Mouse (Mus musculus) frontal cortex, postnatal 14 days (tissue): ENCODE results near the gene Mapk8ip1.

Source experiments
- DNase-seq, 2 experiments: peaks; one replicate each; pipeline ENCODE4 v3.0.0; 2022; ENCODE audit warnings: low spot score in 2 of 2

Mapk8ip1 gene

GRCm38 (mm10) chr2:92390206-92390930 lies 10.7 kb downstream of the Mapk8ip1 start:
- DNase-seq, result no peak

- DNase-seq, result no peak
Observed at GRCm38 (mm10) chr2:92389645-92390044, 11.4 kb downstream of the Mapk8ip1 start.

GRCm38 (mm10) chr2:92388891-92389641 lies 12.0 kb downstream of the Mapk8ip1 start:
- DNase-seq, result peak; percentile 85 to 92

DNA sequence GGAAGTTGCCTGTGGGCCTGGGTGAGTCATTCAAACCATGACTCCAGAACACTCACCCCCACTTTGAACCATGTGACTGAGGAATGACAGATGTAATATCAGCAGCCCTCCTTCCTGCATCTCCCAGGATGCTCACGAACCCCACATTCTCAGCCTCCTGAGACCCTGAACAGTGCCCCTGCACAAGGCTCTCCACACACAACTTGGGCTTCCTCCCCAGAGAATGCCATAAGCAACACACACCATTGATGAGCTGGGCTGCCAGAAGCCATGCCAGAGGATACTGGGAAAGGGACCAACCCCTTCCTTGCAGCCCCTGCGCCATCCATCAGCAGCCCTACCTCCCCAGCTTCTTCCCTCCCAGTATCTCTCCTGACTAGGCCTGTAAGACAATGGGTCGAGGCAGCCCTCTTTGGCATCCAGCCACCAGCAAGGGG lies 13.0 kb downstream of the Mapk8ip1 start:
- no peak for DNase-seq

- DNase-seq, result no peak
Observed at GRCm38 (mm10) chr2:92387646-92388045, 13.4 kb downstream of the Mapk8ip1 start.

DNA sequence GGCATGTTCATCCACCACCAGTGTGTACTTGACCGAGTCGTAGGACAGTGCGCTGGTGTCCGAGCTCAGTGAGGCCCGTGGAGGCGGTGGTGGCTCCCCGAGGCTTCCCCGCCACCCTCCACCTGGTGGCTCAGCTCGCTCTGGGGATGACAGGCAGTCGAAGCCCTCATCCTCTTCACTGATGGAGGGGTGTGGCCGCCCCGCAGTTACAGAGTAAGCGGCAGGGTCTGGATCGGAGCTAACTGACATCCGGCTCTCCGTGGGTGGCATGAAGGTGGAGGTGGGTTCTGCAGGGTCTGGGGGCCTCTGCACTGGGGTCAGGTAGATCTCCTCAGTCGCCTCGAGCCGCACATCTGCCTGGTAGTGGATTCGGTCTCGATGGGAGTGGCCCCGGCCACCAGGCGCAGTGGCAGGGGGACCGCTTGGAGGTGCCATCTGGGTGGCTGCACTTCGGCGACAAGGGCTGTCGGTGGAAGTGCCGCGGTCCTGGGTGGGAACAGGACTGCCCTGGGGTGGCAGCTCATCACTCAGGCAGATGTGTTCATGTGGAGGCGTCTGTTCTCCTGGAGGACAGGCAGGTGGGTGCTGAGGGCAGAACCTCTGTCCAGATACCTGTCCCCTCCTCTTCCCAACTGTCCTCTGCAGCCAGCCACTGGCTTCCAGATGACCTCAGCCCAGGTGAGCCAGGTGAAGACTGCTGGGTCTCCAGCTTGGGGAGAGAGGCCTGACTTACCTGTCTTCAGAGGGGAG lies 14.1 kb downstream of the Mapk8ip1 start:
- no peak for DNase-seq

- DNase-seq, result no peak
Observed at GRCm38 (mm10) chr2:92385113-92386051, 15.7 kb downstream of the Mapk8ip1 start.

GRCm38 (mm10) chr2:92384101-92384500 lies 17.0 kb downstream of the Mapk8ip1 start:
- no peak for DNase-seq

DNA sequence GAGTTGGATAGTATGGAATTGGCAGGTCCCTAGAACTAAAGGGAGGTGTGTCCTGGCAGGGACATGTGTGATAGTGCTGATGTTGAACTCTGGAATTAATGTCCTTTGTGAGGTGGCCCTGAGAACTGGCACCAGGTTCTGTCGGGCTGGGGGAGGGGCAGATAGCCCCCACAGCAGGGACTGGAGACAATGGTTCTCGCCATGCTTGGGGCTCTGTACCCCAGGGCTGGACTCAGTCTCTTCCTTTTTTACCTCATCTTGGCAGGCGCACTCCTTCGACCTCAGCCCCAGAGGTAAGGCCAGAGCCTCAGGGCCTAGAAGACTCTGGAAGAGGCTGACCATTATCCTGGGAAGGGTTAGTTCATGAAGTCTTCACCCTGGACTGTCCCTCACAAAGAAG lies 18.3 kb downstream of the Mapk8ip1 start:
- no peak for DNase-seq

DNA sequence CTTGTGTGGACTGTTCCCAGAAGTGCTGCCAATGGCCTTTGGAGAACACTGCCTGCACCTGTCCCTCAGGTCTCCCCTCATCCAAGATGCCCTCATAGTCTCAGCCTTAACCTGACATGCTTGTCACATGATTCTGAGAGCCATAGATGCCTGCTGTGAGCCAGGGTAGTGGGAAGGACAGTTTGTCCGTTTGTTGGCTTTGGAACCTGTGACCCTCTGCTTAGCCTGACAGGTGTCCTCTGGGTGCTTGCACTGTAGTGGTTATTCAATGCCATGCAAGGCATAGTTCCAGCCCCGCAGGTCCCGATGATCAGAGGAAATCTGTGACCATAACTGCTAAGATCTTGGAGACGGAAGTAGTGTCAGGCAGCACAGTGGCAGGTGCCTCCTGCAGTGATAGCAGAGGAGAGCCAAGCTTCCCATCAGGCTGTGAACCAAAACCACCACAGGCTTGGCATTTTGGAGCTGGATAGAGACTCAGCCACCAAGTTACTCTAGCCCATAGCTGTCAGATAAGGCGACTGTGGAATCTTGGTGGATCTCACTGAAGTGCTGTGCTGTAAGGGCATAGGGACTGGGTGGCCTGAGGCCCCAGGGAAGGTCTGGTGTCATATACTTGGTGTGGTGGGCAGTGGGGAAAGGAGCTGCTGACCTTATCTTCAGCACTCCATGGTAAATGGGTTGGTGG lies 19.0 kb downstream of the Mapk8ip1 start, which contains the start of gene 1700029I15Rik:
Gene 1700029I15Rik (plus strand): TSS at position 638 of the 688 bp plus-strand sequence.
- DNase-seq, result no peak

DNA sequence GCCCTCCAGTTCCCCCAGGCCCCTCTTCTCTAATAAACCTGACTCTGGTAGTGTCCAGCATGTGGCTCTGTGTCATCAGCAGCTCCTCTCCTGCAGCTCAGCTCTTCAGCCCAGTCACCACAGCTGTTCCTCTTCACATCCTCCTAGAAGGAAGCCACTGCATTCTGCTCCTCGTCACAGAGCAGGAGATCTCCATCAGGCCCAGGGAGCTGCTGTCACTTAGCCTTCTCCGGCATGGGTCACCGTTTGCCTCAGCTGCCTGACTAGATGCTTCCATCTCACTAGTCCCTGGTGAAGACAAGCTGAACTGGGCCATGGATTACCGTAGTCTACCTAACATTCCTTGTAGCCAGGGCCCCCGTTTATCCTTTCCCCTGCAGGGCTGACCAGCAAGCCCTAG lies 19.9 kb downstream of the Mapk8ip1 start:
- DNase-seq, result no peak

- DNase-seq, result no peak
Observed at GRCm38 (mm10) chr2:92380495-92381050, 20.5 kb downstream of the Mapk8ip1 start.

GRCm38 (mm10) chr2:92379783-92380494 lies 21.1 kb downstream of the Mapk8ip1 start:
- DNase-seq, result no peak

DNA sequence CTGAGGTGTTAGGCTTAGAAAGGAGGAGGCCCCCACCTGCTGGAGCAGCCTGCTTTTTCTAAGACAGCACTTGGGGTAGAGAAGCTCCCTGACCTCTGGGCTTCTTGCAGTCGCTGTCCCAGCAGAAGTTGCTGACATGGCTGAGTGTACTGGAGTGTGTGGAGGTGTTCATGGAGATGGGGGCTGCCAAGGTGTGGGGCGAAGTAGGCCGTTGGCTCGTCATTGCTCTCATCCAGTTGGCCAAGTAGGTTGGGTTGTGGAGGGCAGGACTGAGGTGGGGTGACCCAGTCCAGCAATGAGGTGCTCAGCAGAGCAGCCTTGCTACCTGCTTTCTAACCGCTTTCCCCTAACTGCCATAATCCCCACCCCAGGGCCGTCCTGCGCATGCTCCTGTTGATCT lies 23.7 kb downstream of the Mapk8ip1 start:
- no peak for DNase-seq

DNA sequence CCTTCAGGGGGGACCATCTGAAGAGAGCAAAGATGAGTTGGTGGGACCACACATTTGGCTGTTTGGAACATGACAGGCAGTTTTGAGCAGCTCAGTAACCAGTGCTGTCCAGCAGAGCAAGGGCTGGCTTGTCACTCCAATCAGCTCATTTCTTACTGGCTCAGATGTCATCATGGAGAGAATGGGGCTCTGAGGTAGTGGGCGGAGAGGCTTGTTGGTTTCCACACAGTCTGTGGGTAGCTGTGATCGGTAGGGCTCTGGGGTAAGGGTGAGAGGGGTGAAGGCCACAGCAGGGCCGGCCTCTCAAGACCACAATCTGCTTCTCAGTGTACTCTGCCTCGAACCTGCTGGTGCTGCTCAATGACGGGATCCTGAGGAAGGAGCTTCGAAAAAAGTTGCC lies 24.8 kb downstream of the Mapk8ip1 start:
- DNase-seq, result peak in 1 of 2 experiments; percentile 6

DNA sequence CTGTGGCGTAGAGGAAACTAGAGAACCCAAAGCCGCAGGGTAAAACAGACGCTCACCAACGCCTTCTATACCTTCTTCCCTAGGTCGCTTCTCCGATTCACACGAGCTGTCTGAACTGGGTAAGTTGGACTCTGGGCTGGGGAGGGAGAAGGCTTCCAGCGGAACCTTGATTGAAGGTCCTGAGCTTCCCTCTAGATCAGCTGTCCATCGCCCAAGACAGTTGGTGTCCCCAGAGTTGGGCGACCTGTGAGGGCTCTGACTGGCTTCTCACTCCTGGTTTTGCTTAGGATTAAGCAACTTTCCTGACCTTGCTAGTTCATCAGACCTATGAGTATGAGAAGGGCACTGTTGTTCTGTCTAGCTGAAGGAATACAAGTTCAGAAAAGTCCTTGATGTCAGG lies 25.3 kb downstream of the Mapk8ip1 start:
- DNase-seq, result no peak

GRCm38 (mm10) chr2:92375099-92375623 lies 25.9 kb downstream of the Mapk8ip1 start:
- peak; percentile 91 to 97 for DNase-seq

GRCm38 (mm10) chr2:92374514-92374913 lies 26.5 kb downstream of the Mapk8ip1 start, which contains the start of the genes Pex16 and Large2:
Gene Pex16 (plus strand): TSS chr2:92374676.
Gene Large2 (minus strand): TSS chr2:92374869.
- no peak for DNase-seq

DNA sequence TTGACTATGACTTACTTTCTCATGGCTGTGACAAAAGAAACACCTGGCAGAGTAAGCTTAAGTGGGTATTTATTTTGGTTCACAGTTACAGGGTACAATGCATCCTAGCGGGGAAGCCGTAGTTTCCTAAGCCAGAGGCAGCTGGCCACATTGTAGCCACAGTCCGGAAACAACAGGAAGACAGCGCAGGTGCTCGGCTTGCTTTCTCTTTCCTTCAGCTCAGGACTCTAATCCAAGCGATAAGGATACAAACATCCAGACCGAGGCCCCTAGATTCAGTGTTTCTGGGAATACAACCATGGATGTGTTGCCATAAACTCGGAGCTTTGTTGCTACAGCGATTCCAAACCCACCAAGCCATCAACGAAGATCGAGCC lies 27.6 kb downstream of the Mapk8ip1 start:
- no peak for DNase-seq
